Mouse (Mus musculus) olfactory bulb, adult 2 months (tissue): ENCODE measurements around the gene Ccdc169.

Source experiments
- CTCF ChIP-seq: fragments of 200-500 bp; IDR thresholded peaks from 2 replicates; pipeline ENCODE4 v1.5.1; 2012; ENCODE audit warnings: low read depth, mild to moderate bottlenecking, low read length, moderate library complexity; ENCODE audit not compliant: insufficient read depth
- POLR2A ChIP-seq: fragments of 200-500 bp; IDR thresholded peaks from 2 replicates; pipeline ENCODE4 v1.6.1; 2012; ENCODE audit warnings: mild to moderate bottlenecking, low read depth, low read length, moderate library complexity; ENCODE audit not compliant: insufficient read depth

DNA sequence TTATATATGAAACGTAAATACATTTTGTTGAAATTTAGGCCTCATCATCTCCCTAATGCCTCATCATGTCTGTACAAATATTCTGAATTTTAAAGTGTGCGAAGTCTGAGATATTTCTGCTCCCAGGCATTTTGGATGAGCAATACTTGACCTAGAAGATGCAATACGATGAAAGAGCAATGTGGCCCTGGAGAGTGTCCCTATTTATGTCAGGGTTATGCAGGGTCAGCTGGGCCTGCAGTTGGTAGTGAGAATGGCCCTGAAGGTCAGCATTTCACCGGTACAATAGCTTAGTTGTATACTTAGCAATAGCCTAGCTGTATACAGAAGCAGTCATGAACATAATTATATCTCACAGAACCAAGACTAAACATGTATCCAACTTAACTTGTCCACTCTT, 28.0 kb upstream of the Ccdc169 start:
- TF ChIP-seq CTCF (no peak), POLR2A (no peak)
